ENCODE assay signal across 29 mouse cellular contexts in the genomic region with DNA sequence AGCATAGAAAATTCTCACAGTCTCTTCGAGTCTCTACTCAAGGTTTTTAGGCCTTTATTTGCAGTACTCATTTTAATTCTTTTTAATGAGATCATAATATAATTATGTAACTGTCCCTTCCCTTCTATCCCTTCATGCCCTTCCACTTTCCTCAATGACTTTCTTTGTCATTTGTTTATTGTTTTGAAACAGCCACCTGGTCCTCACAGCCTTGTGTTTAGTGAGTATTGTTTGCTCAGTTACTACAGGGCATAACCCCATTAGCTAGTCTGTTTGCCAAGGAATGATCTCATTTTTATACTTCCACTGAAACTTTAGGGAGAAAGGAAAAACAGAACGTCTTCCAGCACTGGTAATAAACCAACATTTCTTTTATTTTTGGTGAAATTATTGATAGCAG. TPM values are rescaled to one million over a fixed set of nuclear protein-coding genes. Genes with fewer than 3 reads are reported as not detected.
"Had no signal": no experiment of that assay in that cellular context is flagged by ENCODE, and none has a peak within 500 bp of the region (broad histone marks: within the 10 kb centered on the region; RNA-seq: fewer than 3 reads in every experiment).

No protein-coding gene starts in this region.

- H3K9ac ChIP-seq: forebrain, postnatal 0 days; heart, embryonic 13.5 days; heart, embryonic 15.5 days; hindbrain, embryonic 15.5 days; kidney, embryonic 15.5 days; limb, embryonic 13.5 days; limb, embryonic 15.5 days; liver, embryonic 12.5 days; liver, embryonic 14.5 days had no signal

- ATAC-seq: forebrain, postnatal 0 days; hindbrain, postnatal 0 days; intestine, embryonic 16.5 days; liver, embryonic 12.5 days had no signal

- DNase-seq: forebrain, postnatal 0 days; gastrocnemius, postnatal 14 days; gastrocnemius, postnatal 36 days; heart, adult 11 months; heart, adult 2 months; heart, postnatal 14 days; heart, postnatal 36 days; kidney, adult 11 months; kidney, adult 2 months; kidney, adult 9 months; kidney, postnatal 14 days; kidney, postnatal 36 days; left cerebral cortex, postnatal 4 days had no signal

- H3K4me3 ChIP-seq: heart, adult 2 months; heart, embryonic 13.5 days; heart, embryonic 15.5 days; hindbrain, embryonic 15.5 days; kidney, embryonic 15.5 days; limb, embryonic 13.5 days; limb, embryonic 15.5 days; liver, embryonic 12.5 days had no signal

- H3K36me3 ChIP-seq: heart, embryonic 13.5 days; heart, embryonic 15.5 days; hindbrain, embryonic 15.5 days; kidney, embryonic 15.5 days; limb, embryonic 13.5 days; limb, embryonic 15.5 days; liver, embryonic 12.5 days had no signal

- H3K27me3 ChIP-seq: heart, embryonic 13.5 days; heart, embryonic 15.5 days; hindbrain, embryonic 15.5 days; kidney, embryonic 15.5 days; limb, embryonic 13.5 days; limb, embryonic 15.5 days; liver, embryonic 12.5 days had no signal

- H3K4me2 ChIP-seq: heart, embryonic 11.5 days; heart, embryonic 13.5 days; heart, embryonic 15.5 days; hindbrain, embryonic 15.5 days; kidney, embryonic 15.5 days; limb, embryonic 13.5 days; limb, embryonic 15.5 days; liver, embryonic 12.5 days had no signal

- H3K27ac ChIP-seq: heart, adult 2 months; heart, embryonic 13.5 days; heart, embryonic 15.5 days; hindbrain, embryonic 15.5 days; hindbrain, postnatal 0 days; kidney, embryonic 15.5 days; kidney, postnatal 0 days; limb, embryonic 13.5 days; limb, embryonic 15.5 days; liver, embryonic 12.5 days; liver, embryonic 14.5 days had no signal

- H3K4me1 ChIP-seq: heart, embryonic 13.5 days; heart, embryonic 15.5 days; hindbrain, embryonic 15.5 days; kidney, embryonic 15.5 days; limb, embryonic 13.5 days; limb, embryonic 15.5 days; liver, embryonic 12.5 days had no signal

- H3K9me3 ChIP-seq: heart, embryonic 13.5 days; heart, embryonic 15.5 days; hindbrain, embryonic 15.5 days; kidney, embryonic 15.5 days; limb, embryonic 13.5 days; limb, embryonic 15.5 days; liver, embryonic 12.5 days had no signal

RNA-seq across cellular contexts. Expression of gene Cdh10, which starts 39.4 kb away (rescaled TPM):
- total RNA-seq: gastrocnemius, adult 18-20 months; gastrocnemius, adult 8-10 months; gastrocnemius, postnatal 36 days; heart, adult 2 months; heart, postnatal 36 days; hematopoietic stem cell, adult 5-6 weeks had no signal
- polyA plus RNA-seq: liver, embryonic 16.5 days had no signal
